Comparison of ENCODE assay signal across 14 mouse cellular contexts in genomic region chr8:8274211-8274641, GRCm38 (mm10).
DNase-seq lines count a peak whose midpoint lies in the region; ATAC-seq and TF ChIP-seq lines count a peak whose summit lies in the region.
"Had no signal": no experiment of that assay in that cellular context is flagged by ENCODE, and none has a peak within 500 bp of the region (broad histone marks: within the 10 kb centered on the region; RNA-seq: fewer than 3 reads in every experiment).

No protein-coding gene starts in this region.

- intact Hi-C loops in left cerebral cortex, postnatal 4 days (cut with DNase I), result no loop called here

- peak; percentile 29 for DNase-seq in forebrain, postnatal 0 days
- DNase-seq in left cerebral cortex, postnatal 4 days, result peak; percentile 9
- DNase-seq in left cerebral cortex, adult 9 months (ENCODE audit: low spot score in 2 of 2), result no peak
- peak; percentile 22 for DNase-seq in brain, embryonic 14.5 days (ENCODE audit: low read depth)
- DNase-seq in fat pad, adult 2 months (ENCODE audit: extremely low read depth, low read depth, low spot score), result peak; percentile 18
- DNase-seq in kidney, postnatal 36 days, result no peak
- DNase-seq in midbrain, embryonic 10.5 days (ENCODE audit: low spot score), result no peak
- DNase-seq: adrenal gland, postnatal 14 days; kidney, postnatal 25 days; spleen, adult 18-20 months; thymus, adult 18-20 months had no signal

- TF ChIP-seq POLR2A in brain, embryonic 14.5 days (IDR thresholded peaks at IDR 0.05; ENCODE audit: borderline replicate concordance, extremely low read depth, insufficient read depth, insufficient read length, poor library complexity, severe bottlenecking), result no peak

- no peak overlapping the region for H3K9ac ChIP-seq in forebrain, postnatal 0 days
- no peak overlapping the region for H3K9ac ChIP-seq in forebrain, embryonic 13.5 days
- H3K9ac ChIP-seq: liver, embryonic 15.5 days had no signal

- H3K4me2 ChIP-seq in forebrain, postnatal 0 days (ENCODE audit: low read depth), result no peak overlapping the region
- H3K4me2 ChIP-seq in forebrain, embryonic 13.5 days, result no peak overlapping the region
- H3K4me2 ChIP-seq: liver, embryonic 15.5 days; midbrain, embryonic 11.5 days had no signal

- no peak for TF ChIP-seq CTCF in forebrain, postnatal 0 days (IDR thresholded peaks at IDR 0.05; ENCODE audit: low read depth)
- TF ChIP-seq CTCF in brain, embryonic 14.5 days (IDR thresholded peaks at IDR 0.05; ENCODE audit: borderline replicate concordance, extremely low read depth, insufficient read depth, insufficient read length), result no peak

- H3K9me3 ChIP-seq in forebrain, postnatal 0 days (ENCODE audit: low read length), result no peaks in the 10 kb centered on the region
- H3K9me3 ChIP-seq in forebrain, embryonic 13.5 days (replicated peaks), result no peaks in the 10 kb centered on the region
- no peaks in the 10 kb centered on the region for H3K9me3 ChIP-seq in midbrain, embryonic 10.5 days (replicated peaks)
- H3K9me3 ChIP-seq: liver, embryonic 15.5 days had no signal

- H3K4me3 ChIP-seq in forebrain, postnatal 0 days (ENCODE audit: low read depth, low read length), result no peak overlapping the region
- no peak overlapping the region for H3K4me3 ChIP-seq in forebrain, embryonic 13.5 days
- H3K4me3 ChIP-seq in midbrain, embryonic 10.5 days, result no peak overlapping the region
- H3K4me3 ChIP-seq: liver, embryonic 15.5 days had no signal

- H3K27me3 ChIP-seq in forebrain, postnatal 0 days (ENCODE audit: insufficient read depth, low read length), result no peaks in the 10 kb centered on the region
- no peaks in the 10 kb centered on the region for H3K27me3 ChIP-seq in forebrain, embryonic 13.5 days
- H3K27me3 ChIP-seq in midbrain, embryonic 10.5 days (ENCODE audit: low read depth, poor library complexity, severe bottlenecking), result no peaks in the 10 kb centered on the region
- H3K27me3 ChIP-seq: liver, embryonic 15.5 days had no signal

- ATAC-seq in forebrain, postnatal 0 days, result peak; percentile 81
- ATAC-seq in forebrain, embryonic 13.5 days, result no peak

- H3K4me1 ChIP-seq in forebrain, postnatal 0 days (ENCODE audit: insufficient read depth), result no peaks in the 10 kb centered on the region
- H3K4me1 ChIP-seq in forebrain, embryonic 13.5 days, result no peaks in the 10 kb centered on the region
- no peaks in the 10 kb centered on the region for H3K4me1 ChIP-seq in midbrain, embryonic 10.5 days
- H3K4me1 ChIP-seq: liver, embryonic 15.5 days had no signal

- H3K27ac ChIP-seq in forebrain, postnatal 0 days (ENCODE audit: low read depth, low read length), result no peak overlapping the region
- H3K27ac ChIP-seq in forebrain, embryonic 13.5 days, result no peak overlapping the region
- no peak overlapping the region for H3K27ac ChIP-seq in midbrain, embryonic 10.5 days (replicated peaks)
- H3K27ac ChIP-seq: liver, embryonic 15.5 days had no signal

- no peaks in the 10 kb centered on the region for H3K36me3 ChIP-seq in forebrain, postnatal 0 days (ENCODE audit: insufficient read depth)
- no peaks in the 10 kb centered on the region for H3K36me3 ChIP-seq in forebrain, embryonic 13.5 days (ENCODE audit: poor library complexity, severe bottlenecking)
- no peaks in the 10 kb centered on the region for H3K36me3 ChIP-seq in midbrain, embryonic 10.5 days
- H3K36me3 ChIP-seq: liver, embryonic 15.5 days had no signal

- WGBS in forebrain, postnatal 0 days, result 58% methylated on average over 3 of the region's 3 CpGs
- 77% methylated on average over 3 of the region's 3 CpGs for WGBS in forebrain, embryonic 13.5 days
- WGBS in midbrain, embryonic 10.5 days, result 78% methylated on average over 3 of the region's 3 CpGs

Comparison
In these comparisons a context has a peak if more than half of its experiments do, and no peak if none do; other contexts are left out.
1. DNase-seq: peak in forebrain, postnatal 0 days (single experiment), left cerebral cortex, postnatal 4 days (single experiment), brain, embryonic 14.5 days (single experiment) and fat pad, adult 2 months (single experiment); none in left cerebral cortex, adult 9 months (0 of 2), kidney, postnatal 36 days (0 of 2) and midbrain, embryonic 10.5 days (single experiment).